Mouse (Mus musculus): Measurements from ENCODE around the gene Smlr1.

DNA sequence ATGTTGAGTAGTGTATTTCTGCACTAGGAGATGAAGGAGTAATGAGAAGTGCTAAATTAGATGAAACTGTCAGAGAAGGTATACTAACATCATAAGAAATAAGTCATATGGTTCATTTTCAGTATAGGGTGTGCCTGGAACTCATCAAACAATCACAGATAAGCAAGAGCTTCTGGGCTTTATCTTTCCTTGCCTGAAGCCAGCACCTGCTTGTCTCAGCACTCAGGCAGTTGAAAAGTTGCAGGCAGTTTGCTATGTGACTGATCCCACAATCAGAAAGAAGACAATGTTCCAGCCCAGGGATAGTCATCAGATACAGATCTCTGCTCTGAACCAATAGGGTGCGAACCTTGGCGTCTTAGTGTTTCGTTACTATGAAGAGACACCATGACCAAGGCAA lies 5.0 kb upstream of the Smlr1 start:
- TF ChIP-seq POLR2A (IDR thresholded peaks at IDR 0.05; ENCODE audit: insufficient read depth, low read depth, low read length): no peak
- no peak for TF ChIP-seq CTCF (IDR thresholded peaks at IDR 0.05)
- TF ChIP-seq EP300 (IDR thresholded peaks at IDR 0.05; ENCODE audit: insufficient read depth, low read depth, low read length): no peak
